Mouse (Mus musculus) small intestine, adult 2 months (tissue): ENCODE data around the gene Ces1f. TPM values are rescaled to one million over a fixed set of nuclear protein-coding genes. Genes with fewer than 3 reads are reported as not detected.

Experiments
- H3K27ac ChIP-seq: fragments of 200-500 bp; 2 replicates; pipeline ENCODE4 v1.5.1; 2012; ENCODE audit warnings: low read depth, low read length, control low read depth, inconsistent platforms; ENCODE audit not compliant: insufficient read depth
- H3K27me3 ChIP-seq: fragments of 200-500 bp; 2 replicates; pipeline ENCODE4 v1.6.1; 2012; ENCODE audit warnings: mild to moderate bottlenecking, moderate library complexity, low read length, inconsistent platforms; ENCODE audit not compliant: control insufficient read depth, insufficient read depth
- H3K36me3 ChIP-seq: fragments of 200-500 bp; 2 replicates; pipeline ENCODE4 v1.6.1; 2012; ENCODE audit warnings: mild to moderate bottlenecking, low read length, control low read depth, inconsistent platforms; ENCODE audit not compliant: control insufficient read depth, insufficient read depth
- H3K4me1 ChIP-seq: fragments of 200-500 bp; 2 replicates; pipeline ENCODE4 v1.6.1; 2012; ENCODE audit warnings: low read length, inconsistent platforms, mixed read lengths; ENCODE audit not compliant: control insufficient read depth, insufficient read depth, insufficient read length
- H3K4me3 ChIP-seq: fragments of 200-500 bp; 2 replicates; pipeline ENCODE4 v1.5.1; 2012; ENCODE audit warnings: low read depth, mild to moderate bottlenecking, control low read depth, inconsistent platforms, low read length, moderate library complexity
- CTCF ChIP-seq: fragments of 200-500 bp; IDR thresholded peaks from 2 replicates; pipeline ENCODE4 v1.5.1; 2012; ENCODE audit warnings: low read depth, mild to moderate bottlenecking, control low read depth, inconsistent platforms, low read length, moderate library complexity, mixed read lengths; ENCODE audit not compliant: insufficient replicate concordance, insufficient read length; ENCODE audit errors: extremely low read depth
- POLR2A ChIP-seq: fragments of 200-500 bp; IDR thresholded peaks from 2 replicates; pipeline ENCODE4 v1.6.1; 2012; ENCODE audit warnings: low read depth, mild to moderate bottlenecking, control low read depth, inconsistent platforms, low read length, moderate library complexity
- WGBS: fragments of 180-500 bp; shearing (Covaris S2); methylation state at CpG from one replicate; pipeline ENCODE4 v1.1.7; 2018; 5-methylcytosine and 5-hydroxymethylcytosine counted together
- polyA plus RNA-seq: library from polyadenylated mRNA; depleted of rRNA; stranded (reverse); fragments of >200 nt; gene quantifications from 2 replicates; pipeline ENCODE4 v1.2.3, GENCODE M21; 2012

Gene Ces1f
- polyA plus RNA-seq, 1 experiment, result 4.5 TPM

DNA sequence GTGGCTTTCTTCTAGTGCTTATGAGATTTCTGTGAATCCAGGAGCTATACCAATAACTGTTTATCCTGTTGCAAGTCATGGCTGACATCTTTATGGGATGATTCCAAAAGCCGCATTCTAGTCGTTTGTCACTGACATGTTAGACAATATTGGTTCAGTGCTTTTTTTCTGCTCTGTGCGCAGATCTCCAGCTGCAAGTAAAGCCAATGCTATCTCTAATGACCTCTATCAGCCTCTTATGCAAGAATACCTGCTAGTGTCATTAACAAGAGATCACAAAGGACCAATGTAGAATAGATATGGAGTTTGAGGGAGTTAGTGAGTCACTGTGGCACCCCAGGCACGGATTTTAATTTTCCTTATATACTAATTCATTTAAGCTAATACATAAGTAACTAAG lies 4.9 kb downstream of the Ces1f start:
- no peak for TF ChIP-seq CTCF
- no peak for TF ChIP-seq POLR2A
- H3K4me3 ChIP-seq, result no peak overlapping the region
- WGBS, result 68% methylated on average over 4 of the region's 4 CpGs
- H3K36me3 ChIP-seq, result peaks cover 4% of the 10 kb centered on the region; the same call in 1 of the 2 replicates
- H3K4me1 ChIP-seq, result peaks cover 39% of the 10 kb centered on the region; the same call in 1 of the 2 replicates
- peak overlapping the region; percentile 11; the same call in 1 of the 2 replicates for H3K27ac ChIP-seq
- H3K27me3 ChIP-seq, result no peaks in the 10 kb centered on the region

DNA sequence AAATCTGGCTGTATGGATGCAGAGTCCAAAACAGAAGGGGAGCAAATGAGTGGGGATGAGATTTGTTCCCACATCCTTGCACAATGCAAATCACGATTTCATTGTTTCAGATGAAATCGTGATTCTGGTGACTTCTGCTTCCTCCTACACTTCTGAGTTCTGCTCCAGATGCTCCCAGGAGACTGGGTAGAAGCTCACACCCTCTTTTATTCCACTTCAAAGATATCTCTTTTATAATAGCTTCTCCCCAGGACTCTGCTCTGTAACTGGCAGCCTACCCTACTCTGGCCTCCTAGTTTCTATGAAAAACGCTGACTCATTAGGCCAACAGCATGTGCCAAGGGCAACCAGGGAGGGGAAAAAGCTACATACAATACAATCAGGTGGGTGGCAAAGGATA lies 6.2 kb downstream of the Ces1f start:
- H3K27ac ChIP-seq, result peak overlapping the region; percentile 67
- peaks cover 4% of the 10 kb centered on the region; the same call in 1 of the 2 replicates for H3K36me3 ChIP-seq
- WGBS, result 23% methylated on average over 3 of the region's 3 CpGs
- peaks cover 30% of the 10 kb centered on the region; the same call in 1 of the 2 replicates for H3K4me1 ChIP-seq
- H3K27me3 ChIP-seq, result no peaks in the 10 kb centered on the region
- H3K4me3 ChIP-seq, result no peak overlapping the region
- TF ChIP-seq CTCF (no peak), POLR2A (no peak)

DNA sequence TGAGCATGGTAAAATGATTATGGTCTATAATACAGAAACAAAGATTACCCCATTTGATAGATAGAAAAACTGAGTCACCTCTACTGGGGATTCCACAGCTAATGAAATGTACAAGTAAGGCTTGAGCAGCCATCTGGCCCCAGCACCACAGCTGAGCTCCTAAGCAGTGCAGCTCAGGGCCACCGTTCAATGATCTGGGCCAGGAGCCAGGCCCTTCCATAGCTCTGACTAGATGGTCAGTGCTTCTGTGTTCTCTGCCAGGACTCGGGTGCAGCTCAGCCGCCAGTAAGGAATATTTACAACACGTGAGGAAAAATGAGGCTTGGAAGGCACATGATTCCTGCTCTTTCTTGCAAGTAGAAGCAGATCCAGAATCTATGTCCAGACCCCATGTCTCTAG lies 6.9 kb downstream of the Ces1f start:
- Histone ChIP-seq H3K36me3 (peaks cover 4% of the 10 kb centered on the region; the same call in 1 of the 2 replicates), H3K27ac (peak overlapping the region; percentile 48; the same call in 1 of the 2 replicates)
- no peak for TF ChIP-seq POLR2A
- no peak for TF ChIP-seq CTCF

DNA sequence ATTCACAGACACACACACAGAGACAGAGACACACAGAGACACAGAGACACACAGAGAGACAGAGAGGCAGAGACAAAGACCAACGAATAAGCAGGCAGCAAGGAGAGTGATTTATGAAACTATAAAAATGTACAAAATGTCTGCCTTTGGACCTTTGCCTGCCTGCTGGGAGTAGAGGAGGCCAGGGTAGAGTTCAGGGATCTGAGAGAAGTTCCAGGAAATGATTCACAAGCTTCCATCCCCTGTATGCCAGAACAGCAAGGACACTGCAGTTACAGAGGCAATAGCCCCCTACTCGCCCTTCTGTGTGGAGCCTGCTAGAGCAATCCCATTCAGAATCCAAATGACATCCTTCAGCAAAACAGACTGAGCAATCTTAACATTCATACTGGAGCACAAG lies 18.1 kb downstream of the Ces1f start:
- TF ChIP-seq CTCF (no peak), POLR2A (no peak)
- WGBS, result 36% methylated on average over 2 of the region's 2 CpGs
- Histone ChIP-seq H3K4me1 (peaks cover 17% of the 10 kb centered on the region; the same call in 1 of the 2 replicates), H3K4me3 (no peak overlapping the region), H3K27ac (peak overlapping the region; percentile 62), H3K36me3 (peaks cover 12% of the 10 kb centered on the region; the same call in 1 of the 2 replicates), H3K27me3 (no peaks in the 10 kb centered on the region)

More for the DNA sequence above, 6.9 kb downstream of the Ces1f start:
- no peaks in the 10 kb centered on the region for H3K27me3 ChIP-seq
- no peak overlapping the region for H3K4me3 ChIP-seq
- WGBS, result 16% methylated on average over 4 of the region's 4 CpGs
- peaks cover 30% of the 10 kb centered on the region; the same call in 1 of the 2 replicates for H3K4me1 ChIP-seq

DNA sequence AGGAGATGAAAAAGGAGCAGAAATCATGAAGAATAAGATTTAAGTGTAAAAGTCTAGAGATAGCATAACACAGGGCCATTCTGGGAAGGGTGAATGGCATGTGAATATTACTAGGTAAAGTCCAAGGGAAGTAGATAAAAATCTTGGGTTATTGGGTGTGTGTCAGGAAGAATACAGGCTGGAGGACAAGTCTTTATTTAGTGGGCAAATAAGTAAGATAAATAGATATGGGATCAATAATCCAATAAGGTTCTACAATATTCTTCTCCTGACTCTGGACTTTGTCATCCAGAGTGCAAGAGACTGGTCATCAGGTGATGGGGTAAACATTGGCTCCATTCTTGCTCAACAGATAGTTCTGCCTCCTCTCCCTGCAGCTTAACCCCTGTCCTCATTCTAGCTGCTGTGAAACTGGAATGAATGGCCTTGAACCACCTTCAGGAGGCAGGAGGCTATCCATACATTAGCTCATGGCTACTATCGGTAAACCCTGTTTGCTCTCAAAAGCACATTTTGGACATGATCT lies 27.1 kb downstream of the Ces1f start:
- 89% methylated on average over 1 of the region's 1 CpGs for WGBS
- H3K4me1 ChIP-seq, result peaks cover 6% of the 10 kb centered on the region; the same call in 1 of the 2 replicates
- no peak overlapping the region for H3K4me3 ChIP-seq
- H3K27ac ChIP-seq, result no peak overlapping the region
- TF ChIP-seq CTCF (no peak), POLR2A (no peak)
- 0 out of 2 replicates have a peak, but pooled peaks cover 11% of the 10 kb centered on the region for H3K36me3 ChIP-seq
- no peaks in the 10 kb centered on the region for H3K27me3 ChIP-seq

DNA sequence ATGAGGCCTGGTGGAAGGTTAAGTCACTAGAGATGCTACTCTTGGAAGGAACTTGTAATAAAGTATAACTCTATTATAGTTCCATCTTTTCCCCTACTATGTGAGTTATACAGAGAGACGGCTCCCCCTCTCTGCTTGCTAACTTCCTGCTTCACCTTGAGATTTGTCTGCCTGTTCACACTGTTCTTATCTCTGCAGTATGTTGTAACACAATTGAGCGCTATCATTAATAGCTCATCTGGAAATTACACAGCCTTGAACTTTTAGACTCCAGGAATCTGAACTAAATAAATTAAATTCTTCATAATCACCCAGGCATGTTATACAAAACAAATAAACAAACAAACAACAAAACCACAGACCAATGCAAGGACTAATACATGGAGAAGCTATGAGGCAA lies 33.5 kb downstream of the Ces1f start:
- Histone ChIP-seq H3K4me3 (no peak overlapping the region), H3K27ac (no peak overlapping the region), H3K27me3 (no peaks in the 10 kb centered on the region), H3K4me1 (peaks cover 11% of the 10 kb centered on the region; the same call in 1 of the 2 replicates), H3K36me3 (no peaks in the 10 kb centered on the region)
- TF ChIP-seq CTCF (no peak), POLR2A (no peak)
- WGBS, result 24% methylated on average over 2 of the region's 2 CpGs

DNA sequence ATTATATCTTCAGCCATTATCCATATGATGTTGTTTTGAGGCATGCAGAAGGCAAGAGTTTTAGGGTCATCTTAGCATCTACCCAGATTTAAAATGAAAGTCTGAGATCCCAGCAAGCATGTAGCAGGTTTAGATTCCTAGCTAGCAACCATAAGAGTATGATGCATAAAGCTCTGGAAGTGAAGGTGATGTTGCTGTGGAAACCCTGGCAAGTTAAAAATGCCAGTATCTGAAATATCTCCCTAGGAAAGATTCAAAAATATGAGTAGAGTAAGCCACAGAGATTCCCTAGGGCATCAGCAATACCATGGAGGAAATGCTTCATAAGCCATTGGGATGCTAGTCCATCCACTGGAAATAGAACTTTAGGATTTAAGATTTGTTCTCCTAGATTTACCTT lies 39.7 kb downstream of the Ces1f start:
- no peak for TF ChIP-seq POLR2A
- no peak for TF ChIP-seq CTCF
- no peaks in the 10 kb centered on the region for H3K27me3 ChIP-seq
- no peak overlapping the region for H3K4me3 ChIP-seq
- no peaks in the 10 kb centered on the region for H3K36me3 ChIP-seq
- H3K4me1 ChIP-seq, result peaks cover 2% of the 10 kb centered on the region; the same call in 1 of the 2 replicates
- H3K27ac ChIP-seq, result no peak overlapping the region
